Mouse (Mus musculus): Measurements from ENCODE around the gene Recql. TPM values are rescaled to one million over a fixed set of nuclear protein-coding genes. Genes with fewer than 3 reads are reported as not detected.

The Recql gene
- polyA plus RNA-seq, 1 experiment from 2014 or later: 21.9 TPM

- H3K4me1 ChIP-seq (ENCODE audit: control insufficient read depth, insufficient read depth, low read length): no peaks in the 10 kb centered on the region
- H3K9ac ChIP-seq (ENCODE audit: low read depth, low read length): no peak overlapping the region
- whole genome bisulfite sequencing (ENCODE audit: insufficient replicate concordance): 84% methylated on average over 8 of the region's 8 CpGs
- no peak overlapping the region for H3K27ac ChIP-seq (ENCODE audit: low read depth, low read length)
- ATAC-seq (replicated peaks; ENCODE audit: insufficient number of reproducible peaks, low FRiP score, low TSS enrichment): no peak
- H3K4me3 ChIP-seq (ENCODE audit: low read depth, low read length): no peak overlapping the region
- H3K9me3 ChIP-seq (replicated peaks; ENCODE audit: control insufficient read depth, low read length): no peaks in the 10 kb centered on the region
- H3K27me3 ChIP-seq (ENCODE audit: control insufficient read depth, insufficient read depth, low read length): no peaks in the 10 kb centered on the region
- no peak overlapping the region for H3K4me2 ChIP-seq
- H3K36me3 ChIP-seq (ENCODE audit: control insufficient read depth, insufficient read depth, low read length): peaks cover 9% of the 10 kb centered on the region; the same call in 1 of the 2 replicates
Observed at GRCm38 (mm10) chr6:142378576-142379330, 8.1 kb downstream of the Recql start.

GRCm38 (mm10) chr6:142377081-142377480 lies 9.8 kb downstream of the Recql start:
- no peak overlapping the region for H3K9ac ChIP-seq (ENCODE audit: low read depth, low read length)
- no peak for ATAC-seq (replicated peaks; ENCODE audit: insufficient number of reproducible peaks, low FRiP score, low TSS enrichment)
- 83% methylated on average over 1 of the region's 1 CpGs for WGBS (ENCODE audit: insufficient replicate concordance)

GRCm38 (mm10) chr6:142369568-142369967 lies 17.3 kb downstream of the Recql start:
- no peak overlapping the region for H3K9ac ChIP-seq (ENCODE audit: low read depth, low read length)
- ATAC-seq (replicated peaks; ENCODE audit: insufficient number of reproducible peaks, low FRiP score, low TSS enrichment): no peak
- H3K4me2 ChIP-seq: no peak overlapping the region
- H3K27ac ChIP-seq (ENCODE audit: low read depth, low read length): no peak overlapping the region
- no peak overlapping the region for H3K4me3 ChIP-seq (ENCODE audit: low read depth, low read length)
- peaks cover 8% of the 10 kb centered on the region; the same call in 1 of the 2 replicates for H3K36me3 ChIP-seq (ENCODE audit: control insufficient read depth, insufficient read depth, low read length)
- H3K4me1 ChIP-seq (ENCODE audit: control insufficient read depth, insufficient read depth, low read length): no peaks in the 10 kb centered on the region
- H3K27me3 ChIP-seq (ENCODE audit: control insufficient read depth, insufficient read depth, low read length): no peaks in the 10 kb centered on the region
- 84% methylated on average over 3 of the region's 3 CpGs for WGBS (ENCODE audit: insufficient replicate concordance)
- no peaks in the 10 kb centered on the region for H3K9me3 ChIP-seq (replicated peaks; ENCODE audit: control insufficient read depth, low read length)

More at GRCm38 (mm10) chr6:142377081-142377480, 9.8 kb downstream of the Recql start:
- Histone ChIP-seq H3K4me1 (ENCODE audit: control insufficient read depth, insufficient read depth, low read length) (no peaks in the 10 kb centered on the region), H3K9me3 (replicated peaks; ENCODE audit: control insufficient read depth, low read length) (no peaks in the 10 kb centered on the region), H3K27ac (ENCODE audit: low read depth, low read length) (no peak overlapping the region), H3K4me3 (ENCODE audit: low read depth, low read length) (no peak overlapping the region), H3K27me3 (ENCODE audit: control insufficient read depth, insufficient read depth, low read length) (no peaks in the 10 kb centered on the region), H3K4me2 (no peak overlapping the region), H3K36me3 (ENCODE audit: control insufficient read depth, insufficient read depth, low read length) (peaks cover 12% of the 10 kb centered on the region)

- Histone ChIP-seq H3K9me3 (replicated peaks; ENCODE audit: control insufficient read depth, low read length) (no peaks in the 10 kb centered on the region), H3K27me3 (ENCODE audit: control insufficient read depth, insufficient read depth, low read length) (no peaks in the 10 kb centered on the region), H3K4me1 (ENCODE audit: control insufficient read depth, insufficient read depth, low read length) (no peaks in the 10 kb centered on the region), H3K9ac (ENCODE audit: low read depth, low read length) (no peak overlapping the region), H3K4me2 (no peak overlapping the region), H3K36me3 (ENCODE audit: control insufficient read depth, insufficient read depth, low read length) (peaks cover 7% of the 10 kb centered on the region; the same call in 1 of the 2 replicates), H3K4me3 (ENCODE audit: low read depth, low read length) (no peak overlapping the region), H3K27ac (ENCODE audit: low read depth, low read length) (no peak overlapping the region)
- 94% methylated on average over 3 of the region's 3 CpGs for WGBS (ENCODE audit: insufficient replicate concordance)
- no peak for ATAC-seq (replicated peaks; ENCODE audit: insufficient number of reproducible peaks, low FRiP score, low TSS enrichment)
Observed at GRCm38 (mm10) chr6:142367565-142367964, 19.3 kb downstream of the Recql start.

GRCm38 (mm10) chr6:142366473-142367018 lies 20.3 kb downstream of the Recql start:
- Histone ChIP-seq H3K4me1 (ENCODE audit: control insufficient read depth, insufficient read depth, low read length) (no peaks in the 10 kb centered on the region), H3K27me3 (ENCODE audit: control insufficient read depth, insufficient read depth, low read length) (no peaks in the 10 kb centered on the region), H3K4me2 (no peak overlapping the region), H3K4me3 (ENCODE audit: low read depth, low read length) (no peak overlapping the region), H3K36me3 (ENCODE audit: control insufficient read depth, insufficient read depth, low read length) (0 out of 2 replicates have a peak, but pooled peaks cover 5% of the 10 kb centered on the region), H3K27ac (ENCODE audit: low read depth, low read length) (no peak overlapping the region), H3K9ac (ENCODE audit: low read depth, low read length) (no peak overlapping the region), H3K9me3 (replicated peaks; ENCODE audit: control insufficient read depth, low read length) (no peaks in the 10 kb centered on the region)
- ATAC-seq (replicated peaks; ENCODE audit: insufficient number of reproducible peaks, low FRiP score, low TSS enrichment): no peak
- WGBS (ENCODE audit: insufficient replicate concordance): 88% methylated on average over 10 of the region's 10 CpGs

DNA sequence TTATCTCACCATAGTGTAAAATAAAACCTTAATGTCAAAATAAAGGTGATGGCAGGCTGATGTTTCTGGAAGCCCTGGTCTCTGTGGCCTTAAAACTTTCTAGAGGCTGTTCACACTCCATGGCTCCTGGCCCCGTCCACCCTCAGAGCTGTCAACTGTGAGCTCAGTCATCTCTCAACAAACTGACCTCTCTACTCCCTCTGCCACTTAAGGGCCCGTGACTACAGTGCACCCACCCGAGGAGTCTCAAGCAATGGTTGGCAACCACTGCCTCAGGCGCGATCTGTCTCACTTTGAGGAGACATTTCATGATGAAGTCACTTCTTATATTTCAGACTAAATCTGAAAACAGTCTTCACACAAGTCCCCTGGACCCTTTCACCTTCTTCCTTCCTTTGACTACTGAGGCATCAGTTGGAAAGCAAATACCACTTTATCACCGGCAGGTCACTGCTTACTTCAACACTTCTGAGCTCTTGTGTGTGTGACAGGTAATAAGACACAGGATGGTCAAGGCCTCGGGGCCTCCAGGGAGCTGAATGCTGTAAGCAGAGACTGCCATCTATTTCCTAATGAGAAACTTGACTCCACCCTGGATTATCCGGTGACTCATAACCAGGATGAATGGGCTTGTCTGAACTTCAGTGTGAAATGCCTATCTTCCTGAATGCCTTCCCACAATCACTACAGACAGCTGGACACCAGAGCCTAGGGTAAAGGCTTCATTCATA lies 21.0 kb downstream of the Recql start:
- Histone ChIP-seq H3K4me3 (ENCODE audit: low read depth, low read length) (no peak overlapping the region), H3K36me3 (ENCODE audit: control insufficient read depth, insufficient read depth, low read length) (0 out of 2 replicates have a peak, but pooled peaks cover 5% of the 10 kb centered on the region), H3K9ac (ENCODE audit: low read depth, low read length) (no peak overlapping the region), H3K4me2 (no peak overlapping the region), H3K9me3 (replicated peaks; ENCODE audit: control insufficient read depth, low read length) (no peaks in the 10 kb centered on the region), H3K4me1 (ENCODE audit: control insufficient read depth, insufficient read depth, low read length) (no peaks in the 10 kb centered on the region), H3K27ac (ENCODE audit: low read depth, low read length) (no peak overlapping the region), H3K27me3 (ENCODE audit: control insufficient read depth, insufficient read depth, low read length) (no peaks in the 10 kb centered on the region)
- 75% methylated on average over 8 of the region's 8 CpGs for WGBS (ENCODE audit: insufficient replicate concordance)
- ATAC-seq (replicated peaks; ENCODE audit: insufficient number of reproducible peaks, low FRiP score, low TSS enrichment): no peak

DNA sequence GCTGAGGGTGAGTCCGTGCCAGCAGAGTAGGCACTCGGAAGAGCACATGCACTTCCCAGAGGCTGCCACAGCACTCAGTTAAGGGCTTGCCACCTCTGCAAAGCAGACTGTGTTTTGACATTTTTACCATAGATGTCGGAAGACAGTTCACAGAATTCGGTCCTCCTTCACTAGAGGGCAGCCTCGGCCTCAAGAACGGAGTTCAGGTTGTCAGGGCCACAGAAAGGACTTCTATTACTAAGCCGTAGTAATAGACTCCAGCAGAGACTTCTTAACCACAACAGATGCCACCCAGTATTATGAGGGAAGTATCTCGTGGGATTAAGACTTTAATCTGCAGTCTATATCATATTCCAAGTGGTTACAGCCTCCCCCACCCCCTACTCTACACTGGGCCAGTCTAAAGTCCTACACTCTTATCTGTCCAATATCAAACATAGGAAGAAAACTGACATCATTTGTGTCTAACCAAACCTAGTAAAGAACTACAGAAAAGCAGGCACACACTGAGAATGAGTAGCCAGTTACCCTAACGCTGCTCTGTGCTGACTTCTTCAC lies 23.8 kb downstream of the Recql start:
- Histone ChIP-seq H3K4me3 (ENCODE audit: low read depth, low read length) (no peak overlapping the region), H3K4me2 (no peak overlapping the region), H3K27me3 (ENCODE audit: control insufficient read depth, insufficient read depth, low read length) (no peaks in the 10 kb centered on the region), H3K9ac (ENCODE audit: low read depth, low read length) (no peak overlapping the region), H3K4me1 (ENCODE audit: control insufficient read depth, insufficient read depth, low read length) (no peaks in the 10 kb centered on the region), H3K27ac (ENCODE audit: low read depth, low read length) (no peak overlapping the region), H3K36me3 (ENCODE audit: control insufficient read depth, insufficient read depth, low read length) (peaks cover 11% of the 10 kb centered on the region), H3K9me3 (replicated peaks; ENCODE audit: control insufficient read depth, low read length) (no peaks in the 10 kb centered on the region)
- ATAC-seq (replicated peaks; ENCODE audit: insufficient number of reproducible peaks, low FRiP score, low TSS enrichment): no peak
- WGBS (ENCODE audit: insufficient replicate concordance): 78% methylated on average over 9 of the region's 9 CpGs

GRCm38 (mm10) chr6:142362036-142362435 lies 24.9 kb downstream of the Recql start:
- H3K4me3 ChIP-seq (ENCODE audit: low read depth, low read length): no peak overlapping the region
- H3K36me3 ChIP-seq (ENCODE audit: control insufficient read depth, insufficient read depth, low read length): peaks cover 11% of the 10 kb centered on the region
- no peak overlapping the region for H3K4me2 ChIP-seq
- H3K4me1 ChIP-seq (ENCODE audit: control insufficient read depth, insufficient read depth, low read length): no peaks in the 10 kb centered on the region
- H3K9me3 ChIP-seq (replicated peaks; ENCODE audit: control insufficient read depth, low read length): no peaks in the 10 kb centered on the region
- no peak overlapping the region for H3K27ac ChIP-seq (ENCODE audit: low read depth, low read length)
- no peak overlapping the region for H3K9ac ChIP-seq (ENCODE audit: low read depth, low read length)
- no peaks in the 10 kb centered on the region for H3K27me3 ChIP-seq (ENCODE audit: control insufficient read depth, insufficient read depth, low read length)
- 85% methylated on average over 6 of the region's 6 CpGs for WGBS (ENCODE audit: insufficient replicate concordance)
- no peak for ATAC-seq (replicated peaks; ENCODE audit: insufficient number of reproducible peaks, low FRiP score, low TSS enrichment)

Data from heart, embryonic 11.5 days (tissue).